21 mouse cellular contexts compared by ENCODE assay signal in genomic region chr2:110945171-110945570, GRCm38 (mm10).
"Had no signal": no experiment of that assay in that cellular context is flagged by ENCODE, and none has a peak within 500 bp of the region (broad histone marks: within the 10 kb centered on the region; RNA-seq: fewer than 3 reads in every experiment).

No protein-coding gene starts in this region.

- DNase-seq: cerebellum, adult 8-10 months; cerebellum, adult 9-10 months; cerebellum, adult 9-11 months; cerebellum, postnatal 10 days; cerebellum, postnatal 14 days; cerebellum, postnatal 25 days; cerebellum, postnatal 36 days; embryo, embryonic 11 days; forebrain, postnatal 0 days; gastrocnemius, adult 2 months; gastrocnemius, postnatal 10 days; gastrocnemius, postnatal 14 days; gastrocnemius, postnatal 25 days; gastrocnemius, postnatal 36 days; heart, adult 11 months; heart, adult 18-20 months; heart, adult 2 months had no signal

- ATAC-seq: forebrain, embryonic 13.5 days; forebrain, embryonic 14.5 days; forebrain, embryonic 15.5 days; forebrain, embryonic 16.5 days; forebrain, postnatal 0 days had no signal
